Mouse (Mus musculus) ES-Bruce4 (cell line): ENCODE data around the gene Gm17660. TPM values are rescaled to one million over a fixed set of nuclear protein-coding genes. Genes with fewer than 3 reads are reported as not detected.
A peak's percentile ranks its signal among the peaks of the same experiment; 100 is the strongest.

Experiments used
- H3K27ac ChIP-seq: 2 replicates; pipeline ENCODE4 v1.5.1; 2012; ENCODE audit warnings: low read length, inconsistent platforms; ENCODE audit not compliant: insufficient read depth
- H3K27me3 ChIP-seq: 2 replicates; pipeline ENCODE4 v1.6.1; 2012; ENCODE audit warnings: mild to moderate bottlenecking, low read length, inconsistent platforms; ENCODE audit not compliant: control insufficient read depth, poor library complexity, insufficient read depth, severe bottlenecking
- H3K36me3 ChIP-seq: 2 replicates; pipeline ENCODE4 v1.6.1; 2012; ENCODE audit warnings: inconsistent platforms, mild to moderate bottlenecking, low read length, moderate library complexity; ENCODE audit not compliant: control insufficient read depth, poor library complexity, insufficient read depth, severe bottlenecking
- H3K4me1 ChIP-seq: one replicate; pipeline ENCODE4 v1.8.1; 2011; ENCODE audit warnings: low read length; ENCODE audit not compliant: control insufficient read depth, insufficient read depth
- H3K4me3 ChIP-seq: 2 replicates; pipeline ENCODE4 v1.5.1; 2011; ENCODE audit warnings: low read depth, mild to moderate bottlenecking, low read length
- H3K9ac ChIP-seq: 2 replicates; pipeline ENCODE4 v1.6.1; 2012; ENCODE audit warnings: low read depth, mild to moderate bottlenecking, inconsistent platforms; ENCODE audit not compliant: poor library complexity, severe bottlenecking
- H3K9me3 ChIP-seq: replicated peaks from 2 replicates; pipeline ENCODE4 v1.6.1; 2012; ENCODE audit warnings: mild to moderate bottlenecking, low read length, inconsistent platforms; ENCODE audit not compliant: control insufficient read depth, poor library complexity, insufficient read depth, severe bottlenecking
- CTCF ChIP-seq: IDR thresholded peaks from one replicate; pipeline ENCODE4 v1.8.1; 2011; ENCODE audit warnings: low read depth, low read length
- EP300 ChIP-seq: IDR thresholded peaks from 2 replicates; pipeline ENCODE4 v1.6.1; 2011; ENCODE audit warnings: low read depth, low read length; ENCODE audit not compliant: insufficient read depth
- POLR2A ChIP-seq: IDR thresholded peaks from one replicate; pipeline ENCODE4 v1.8.1; 2011; ENCODE audit warnings: low read length; ENCODE audit not compliant: insufficient read depth
- polyA plus RNA-seq: library from polyadenylated mRNA; stranded (reverse); fragments of >200 nt; gene quantifications from 2 replicates; pipeline ENCODE4 v1.2.4, GENCODE M21; 2011; ENCODE audit warnings: low read depth; ENCODE audit not compliant: missing spikeins, insufficient read depth, insufficient read length

Gm17660 gene
- polyA plus RNA-seq, 1 experiment, result not detected

DNA sequence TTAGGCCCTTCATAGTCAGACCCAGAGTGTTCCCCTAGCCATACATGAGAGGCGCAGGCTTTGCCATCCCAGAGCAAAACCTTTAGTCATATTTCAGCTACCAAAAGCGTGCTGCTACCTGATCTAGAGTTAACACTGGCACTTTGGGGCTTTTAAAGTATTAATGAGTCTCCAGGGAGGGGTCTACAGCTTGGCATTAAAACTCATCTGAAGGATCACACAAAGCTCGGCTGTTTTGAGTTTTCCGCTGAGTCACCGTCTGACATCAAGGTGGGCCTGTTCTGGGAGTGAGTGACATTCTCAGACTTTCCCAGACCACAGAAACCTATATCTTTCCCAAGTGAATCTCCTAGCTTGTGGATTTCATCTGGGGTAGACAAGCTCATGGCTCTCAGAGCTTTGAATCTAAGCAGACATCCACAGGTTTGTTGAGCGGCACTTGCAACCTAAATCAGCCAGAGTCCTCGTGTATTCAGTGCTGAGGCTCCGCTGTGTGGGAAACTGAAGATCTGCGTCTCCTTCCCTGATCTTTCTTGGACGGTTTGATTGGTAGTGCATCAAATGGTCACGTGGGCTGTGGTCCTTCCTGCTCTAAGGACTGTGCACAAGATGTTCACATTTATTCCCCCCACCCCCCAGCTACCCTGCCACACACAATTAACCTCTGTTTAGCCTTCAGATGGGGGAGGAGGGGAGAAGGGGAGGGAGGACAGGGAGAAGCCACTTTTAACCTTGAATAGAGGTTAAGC lies 30.9 kb upstream of the Gm17660 start:
- Histone ChIP-seq H3K9me3 (no peaks in the 10 kb centered on the region), H3K36me3 (no peaks in the 10 kb centered on the region), H3K4me3 (no peak overlapping the region), H3K27me3 (no peaks in the 10 kb centered on the region), H3K9ac (peak overlapping the region; percentile 13; the same call in 1 of the 2 replicates), H3K27ac (peak overlapping the region; percentile 71), H3K4me1 (peaks cover 22% of the 10 kb centered on the region)
- no peak for TF ChIP-seq CTCF
- 0 out of 2 replicates have a peak, but pooled peaks have one; percentile 57 for TF ChIP-seq EP300
- no peak for TF ChIP-seq POLR2A

DNA sequence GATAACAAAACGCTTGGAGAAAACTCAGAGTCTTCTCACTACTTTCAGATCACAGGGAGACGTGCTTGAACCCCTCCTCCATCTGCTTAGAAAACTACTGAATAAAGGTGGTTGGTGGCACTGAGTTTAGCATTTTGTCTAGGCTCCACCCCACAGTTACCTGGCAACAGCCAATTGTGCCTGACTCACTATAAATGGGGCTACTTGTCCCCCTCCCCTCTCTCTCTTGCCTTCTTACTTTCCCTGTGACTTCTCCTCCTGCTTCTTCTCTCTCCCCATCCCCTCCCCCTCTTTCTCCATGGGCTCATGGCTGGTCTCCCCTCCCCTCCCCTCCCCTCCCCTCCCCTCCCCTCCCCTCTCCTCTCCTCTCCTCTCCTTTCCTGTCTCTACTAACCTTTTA lies 26.7 kb upstream of the Gm17660 start:
- H3K9ac ChIP-seq, result no peak overlapping the region
- H3K36me3 ChIP-seq, result no peaks in the 10 kb centered on the region
- no peaks in the 10 kb centered on the region for H3K9me3 ChIP-seq
- peak overlapping the region; percentile 87 for H3K27ac ChIP-seq
- TF ChIP-seq CTCF, result no peak
- no peak for TF ChIP-seq EP300
- no peak for TF ChIP-seq POLR2A
- no peak overlapping the region for H3K4me3 ChIP-seq
- H3K4me1 ChIP-seq, result peaks cover 12% of the 10 kb centered on the region
- no peaks in the 10 kb centered on the region for H3K27me3 ChIP-seq

DNA sequence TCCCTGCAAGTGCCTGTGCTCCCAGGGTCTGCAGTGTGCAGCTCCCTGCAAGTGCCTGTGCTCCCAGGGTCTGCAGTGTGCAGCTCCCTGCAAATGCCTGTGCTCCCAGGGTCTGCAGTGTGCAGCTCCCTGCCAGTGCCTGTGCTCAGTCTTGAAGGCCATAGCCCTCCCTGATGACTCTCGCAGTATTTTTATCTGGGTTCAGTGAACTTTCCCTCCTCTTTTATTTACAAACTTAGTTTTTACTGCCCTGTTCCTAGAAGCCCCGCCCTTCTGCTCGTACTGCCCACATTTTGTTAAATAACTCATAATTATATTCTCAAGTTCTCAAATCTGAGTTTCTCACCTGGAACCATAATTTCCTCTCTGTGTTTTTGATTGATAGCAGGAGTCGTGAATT lies 25.8 kb upstream of the Gm17660 start:
- H3K27me3 ChIP-seq, result no peaks in the 10 kb centered on the region
- H3K9me3 ChIP-seq, result no peaks in the 10 kb centered on the region
- H3K4me1 ChIP-seq, result peaks cover 9% of the 10 kb centered on the region
- H3K36me3 ChIP-seq, result no peaks in the 10 kb centered on the region
- no peak overlapping the region for H3K4me3 ChIP-seq
- TF ChIP-seq CTCF (no peak), EP300 (no peak), POLR2A (no peak)
- H3K9ac ChIP-seq, result no peak overlapping the region
- no peak overlapping the region; the same call in 1 of the 2 replicates for H3K27ac ChIP-seq

DNA sequence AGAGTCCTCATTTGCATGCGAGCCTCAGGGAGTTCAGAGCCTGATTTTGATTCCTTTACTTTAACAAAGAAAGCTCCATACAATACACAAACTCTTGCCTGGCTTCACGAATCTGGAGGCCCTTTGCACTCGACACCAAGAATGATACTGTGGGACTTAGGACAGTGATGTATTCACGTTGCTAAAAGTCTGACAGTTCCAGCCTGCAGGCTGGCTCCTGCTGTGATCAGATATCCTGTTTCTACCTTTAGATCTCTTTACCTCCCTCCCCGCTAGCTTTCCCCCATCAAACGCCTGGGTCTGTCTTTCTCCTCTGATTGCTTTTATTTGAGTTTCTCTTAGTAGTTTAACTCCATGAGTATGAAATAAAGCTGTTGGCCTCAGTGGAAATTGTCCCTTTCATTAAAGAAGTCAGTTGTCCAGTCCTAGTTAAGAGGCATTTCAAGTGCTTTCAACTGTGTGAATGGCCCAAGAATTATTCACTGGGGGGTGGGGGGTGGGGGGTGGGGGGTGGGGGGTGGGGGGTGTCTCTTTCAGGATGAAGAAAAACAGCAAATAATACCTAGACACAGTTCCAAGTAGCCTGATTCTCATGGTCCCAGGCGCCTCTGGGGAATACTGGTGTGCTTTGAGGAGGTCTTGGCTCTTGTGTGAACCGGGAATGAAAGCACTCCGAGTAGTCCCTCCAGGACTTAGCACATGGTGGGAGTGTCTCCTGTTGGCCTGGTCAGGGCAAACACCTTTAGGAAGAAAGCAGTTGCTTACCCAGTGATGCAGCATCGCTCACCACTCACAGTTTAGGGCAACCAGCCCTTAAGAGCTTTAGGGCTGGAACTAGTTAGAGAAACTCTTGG lies 24.5 kb upstream of the Gm17660 start:
- H3K4me1 ChIP-seq, result peaks cover 3% of the 10 kb centered on the region
- no peak for TF ChIP-seq POLR2A
- TF ChIP-seq EP300, result no peak
- no peak for TF ChIP-seq CTCF

DNA sequence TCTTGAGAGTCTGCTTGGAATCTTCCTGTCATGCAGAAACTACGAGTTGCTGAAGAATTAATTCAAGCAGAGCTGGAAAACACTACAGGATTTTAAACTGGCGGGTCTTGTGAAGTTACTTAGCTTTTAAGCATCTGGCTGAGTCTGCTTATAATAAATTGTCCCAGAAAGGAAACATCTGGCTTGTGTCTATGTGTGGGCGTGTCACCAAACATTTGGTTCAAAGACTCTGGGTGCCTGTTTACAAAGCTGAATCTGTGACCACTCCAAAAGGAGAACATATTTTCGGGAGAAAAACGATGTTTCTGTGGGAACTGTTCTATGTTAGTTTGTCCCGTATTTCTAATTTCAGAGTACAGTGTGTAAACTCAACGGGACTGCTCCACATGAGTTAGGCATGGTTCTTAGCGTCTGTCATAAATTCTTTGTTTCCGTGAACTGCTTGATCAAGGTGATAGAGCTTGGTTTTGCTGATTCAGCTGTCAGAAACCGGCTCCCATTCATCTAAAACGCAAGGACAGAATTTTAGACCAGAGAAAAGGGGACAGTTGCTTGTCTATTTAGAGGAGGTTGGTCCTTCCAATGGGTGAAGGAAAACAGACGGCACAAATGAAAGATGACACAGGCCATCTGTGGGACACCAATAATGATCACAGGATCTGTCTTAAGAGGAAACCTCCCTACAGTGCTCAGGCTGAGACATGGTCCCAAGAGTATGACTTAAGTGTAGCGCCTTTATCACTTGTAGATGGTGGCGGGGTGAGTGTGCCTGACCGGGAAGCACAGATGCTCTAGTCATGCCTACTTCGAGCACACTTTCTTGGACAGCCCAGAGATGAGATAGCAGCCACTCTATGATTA lies 18.9 kb upstream of the Gm17660 start:
- Histone ChIP-seq H3K9ac (no peak overlapping the region), H3K27me3 (no peaks in the 10 kb centered on the region), H3K4me3 (no peak overlapping the region), H3K4me1 (no peaks in the 10 kb centered on the region), H3K27ac (no peak overlapping the region), H3K9me3 (no peaks in the 10 kb centered on the region), H3K36me3 (no peaks in the 10 kb centered on the region)
- no peak for TF ChIP-seq CTCF
- no peak for TF ChIP-seq POLR2A
- no peak for TF ChIP-seq EP300

More for the DNA sequence above, 24.5 kb upstream of the Gm17660 start:
- no peak overlapping the region for H3K27ac ChIP-seq
- H3K36me3 ChIP-seq, result no peaks in the 10 kb centered on the region
- H3K4me3 ChIP-seq, result no peak overlapping the region
- no peak overlapping the region for H3K9ac ChIP-seq
- H3K9me3 ChIP-seq, result no peaks in the 10 kb centered on the region
- H3K27me3 ChIP-seq, result no peaks in the 10 kb centered on the region
